Mouse (Mus musculus) induced T-regulatory cell, adult 2 months (primary cell): ENCODE measurements around the gene Sfxn2.
"Not testable (repeated sequence)": the region's sequence is repeated elsewhere in the genome, so short reads cannot be mapped to it uniquely, and the experiment has no call there.

Experiments used
- DNase-seq: peaks from one replicate; pipeline ENCODE4 v3.0.0-alpha.2; 2012; ENCODE audit warnings: low read depth

Sfxn2 gene

DNA sequence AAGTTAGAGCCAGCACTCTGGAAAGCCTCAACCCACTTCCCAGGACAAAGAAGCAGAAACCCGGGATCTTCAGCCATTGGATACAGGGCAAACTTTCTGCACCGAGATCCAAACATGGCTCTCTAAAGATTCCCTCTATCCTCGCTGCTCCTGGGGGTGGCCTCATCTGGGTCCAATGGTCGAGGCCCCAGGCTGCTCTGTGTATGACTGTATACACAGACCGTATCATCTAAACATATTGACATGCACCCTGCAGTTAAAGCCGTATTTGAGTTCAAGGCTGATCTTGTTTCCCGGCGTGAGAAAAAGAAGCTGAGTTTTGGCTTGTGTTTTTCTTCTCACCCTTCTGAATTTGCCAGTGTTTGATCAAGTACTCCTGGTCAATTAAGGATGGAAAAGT, 30.4 kb upstream of the Sfxn2 start:
- DNase-seq = no peak

- no peak for DNase-seq
Measured at GRCm38 (mm10) chr19:46547565-46547964, 25.6 kb upstream of the Sfxn2 start.

GRCm38 (mm10) chr19:46548110-46548509, 25.1 kb upstream of the Sfxn2 start:
- DNase-seq = no peak

DNA sequence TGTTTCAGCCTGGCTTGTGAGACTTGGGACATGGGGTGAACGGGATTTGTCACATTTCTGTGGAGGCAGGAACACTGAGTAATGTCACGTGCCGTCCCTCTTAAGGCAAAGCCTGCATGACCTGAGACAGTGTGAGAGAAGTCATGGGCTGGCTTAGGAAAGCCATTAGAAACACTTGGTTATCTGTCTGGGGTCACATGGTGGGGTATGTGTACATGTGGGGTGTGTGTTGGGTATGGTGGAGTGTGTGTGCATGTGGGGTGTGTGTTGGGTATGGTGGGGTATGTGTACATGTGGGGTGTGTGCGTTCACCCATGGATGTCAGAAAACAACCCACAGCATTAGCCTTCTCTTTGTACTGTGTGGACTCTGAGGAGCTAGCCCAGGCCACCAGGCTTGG, 22.8 kb upstream of the Sfxn2 start:
- DNase-seq = no peak

- DNase-seq = no peak
Measured at GRCm38 (mm10) chr19:46552496-46552895, 20.7 kb upstream of the Sfxn2 start.

DNA sequence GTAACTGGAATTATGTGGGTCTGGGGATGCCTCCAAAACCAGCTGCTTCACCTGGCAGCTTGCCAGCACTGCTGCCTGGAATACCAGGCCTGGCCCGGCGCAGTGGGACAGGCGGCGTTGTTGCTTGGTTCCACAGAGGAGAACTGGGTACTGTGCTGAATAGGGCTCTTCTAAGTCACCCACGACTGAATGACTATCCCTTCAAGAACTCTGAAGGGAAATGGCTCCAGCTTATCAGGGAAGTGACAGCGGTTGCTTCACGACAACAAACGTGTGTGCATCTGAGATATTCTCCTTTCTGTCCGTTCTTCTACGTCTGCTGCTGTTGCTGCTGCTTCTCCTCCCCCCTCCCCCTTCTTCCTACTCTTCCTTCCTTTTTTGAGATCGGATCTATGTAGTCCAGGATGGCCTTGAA, 19.6 kb upstream of the Sfxn2 start:
- no peak for DNase-seq

- no peak for DNase-seq
Measured at GRCm38 (mm10) chr19:46558009-46558408, 15.2 kb upstream of the Sfxn2 start.

- DNase-seq = no peak
Measured at GRCm38 (mm10) chr19:46558631-46559030, 14.5 kb upstream of the Sfxn2 start.

GRCm38 (mm10) chr19:46562132-46562531, 11.0 kb upstream of the Sfxn2 start:
- DNase-seq = peak; percentile 74

GRCm38 (mm10) chr19:46562581-46563515, 10.3 kb upstream of the Sfxn2 start:
- DNase-seq = no peak

DNA sequence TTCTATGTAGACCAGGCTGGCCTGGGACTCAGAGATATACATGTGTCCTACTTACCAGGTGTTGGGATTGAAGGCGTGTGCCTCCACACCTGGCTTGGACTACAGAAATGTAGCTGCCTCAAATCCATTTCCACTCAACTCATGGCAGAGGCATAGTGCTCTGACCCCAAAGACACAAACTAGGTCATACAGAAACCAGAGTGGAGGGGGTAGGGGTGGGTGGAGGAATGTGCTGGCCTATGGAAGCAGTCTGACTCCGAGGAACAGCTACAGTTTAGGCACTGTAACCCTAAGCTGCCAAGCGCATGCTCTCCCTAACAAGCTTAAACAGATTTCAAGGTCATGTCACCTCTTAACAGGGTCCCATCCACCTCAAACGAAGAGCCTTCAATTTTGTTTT, 9.6 kb upstream of the Sfxn2 start:
- DNase-seq = no peak

DNA sequence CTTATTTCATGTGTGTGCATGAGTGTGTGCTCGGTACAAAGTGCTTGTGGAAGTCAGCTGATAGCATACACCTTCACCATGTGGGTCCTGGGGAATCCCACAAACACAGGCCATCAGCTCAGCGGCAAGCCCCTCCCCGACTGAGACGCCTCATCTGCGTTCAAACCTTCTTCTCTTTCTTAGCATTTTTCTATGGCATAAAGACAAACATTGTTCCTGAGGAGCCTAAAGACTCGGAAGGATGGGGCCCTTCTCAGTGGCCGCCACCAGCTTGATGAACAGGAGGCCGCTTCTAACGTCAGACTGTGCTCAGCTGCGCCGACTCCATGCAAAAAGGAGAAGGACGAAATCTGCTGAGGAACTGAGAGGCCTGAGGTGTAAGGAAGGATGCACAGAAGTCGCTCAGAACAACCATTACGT, 9.1 kb upstream of the Sfxn2 start:
- DNase-seq = no peak

GRCm38 (mm10) chr19:46571211-46571877, 1.8 kb upstream of the Sfxn2 start:
- not testable (repeated sequence) for DNase-seq

GRCm38 (mm10) chr19:46571878-46572244, 1.3 kb upstream of the Sfxn2 start:
- no peak for DNase-seq

DNA sequence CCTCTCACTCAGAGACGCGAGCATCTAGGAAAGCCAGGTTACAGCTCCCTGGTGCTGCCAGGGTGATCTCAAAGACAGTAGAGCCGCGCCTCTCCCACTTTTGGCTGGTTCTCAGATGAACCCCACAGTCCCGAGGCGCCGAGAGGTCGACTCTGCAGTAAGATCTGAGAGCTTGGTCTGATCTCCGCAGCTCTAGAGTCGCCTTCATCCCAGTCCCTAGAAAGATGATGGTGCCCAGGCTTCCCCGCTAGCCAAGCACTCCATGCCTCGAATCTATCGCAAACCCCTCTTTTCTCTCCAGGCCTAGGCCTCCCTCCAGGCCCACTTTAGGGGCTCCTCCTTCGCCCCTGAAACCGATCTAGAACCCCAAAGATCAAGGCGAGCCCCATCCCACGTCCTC, 617 bp upstream of the Sfxn2 start:
- no peak for DNase-seq

GRCm38 (mm10) chr19:46573990-46574389, 825 bp downstream of the Sfxn2 start:
- no peak for DNase-seq

GRCm38 (mm10) chr19:46575196-46575595, 2.0 kb downstream of the Sfxn2 start:
- no peak for DNase-seq

DNA sequence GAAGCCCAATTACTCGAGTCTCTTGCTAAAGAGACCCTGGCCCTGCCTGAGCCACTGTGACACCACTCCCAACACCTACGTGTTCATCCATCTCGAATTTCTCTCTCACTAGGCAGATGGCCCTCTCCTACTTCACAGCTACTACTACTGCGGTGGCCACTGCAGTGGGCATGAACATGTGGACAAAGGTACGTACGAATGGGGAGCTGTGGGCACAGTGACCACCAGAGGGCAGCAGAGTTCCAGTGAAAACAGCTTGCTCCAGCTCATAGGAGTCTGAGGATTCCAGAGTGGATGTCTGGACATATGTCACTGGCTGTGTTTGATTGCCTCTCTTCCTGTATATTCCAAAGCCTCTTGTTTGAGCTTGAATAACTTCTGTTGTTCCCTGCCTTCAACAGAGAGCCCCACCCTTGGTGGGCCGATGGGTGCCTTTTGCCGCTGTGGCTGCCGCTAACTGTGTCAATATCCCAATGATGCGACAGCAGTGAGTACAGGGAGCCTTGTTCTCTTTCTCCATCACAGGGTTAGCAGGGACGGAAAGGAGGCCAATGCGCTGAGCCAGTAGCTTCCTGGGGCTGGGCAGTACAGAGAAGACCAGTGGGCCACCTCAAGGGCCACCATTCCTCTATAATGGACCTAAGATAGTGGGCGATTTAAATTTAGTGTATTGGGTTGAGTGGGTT, 14.8 kb downstream of the Sfxn2 start:
- DNase-seq = peak; percentile 89

DNA sequence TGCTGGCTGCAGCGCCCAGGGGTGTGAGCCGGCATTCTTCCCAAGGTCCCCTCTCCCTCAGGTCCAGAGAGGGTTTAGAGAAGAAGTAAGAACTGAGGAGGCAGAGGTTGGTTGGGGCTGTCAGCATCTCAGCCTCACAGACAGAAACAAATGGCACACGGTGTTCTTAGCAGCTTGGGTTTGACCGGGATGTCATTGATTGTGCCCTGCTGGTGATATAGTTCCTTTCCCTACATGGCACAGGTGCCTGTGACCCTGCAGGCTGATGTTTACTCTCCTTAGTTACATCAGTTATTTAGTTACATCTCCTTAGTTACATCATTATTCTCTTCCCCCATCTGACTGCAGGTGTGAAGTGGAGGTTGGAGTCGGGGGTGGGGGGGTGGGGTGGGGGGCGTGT, 18.4 kb downstream of the Sfxn2 start:
- no peak for DNase-seq

DNA sequence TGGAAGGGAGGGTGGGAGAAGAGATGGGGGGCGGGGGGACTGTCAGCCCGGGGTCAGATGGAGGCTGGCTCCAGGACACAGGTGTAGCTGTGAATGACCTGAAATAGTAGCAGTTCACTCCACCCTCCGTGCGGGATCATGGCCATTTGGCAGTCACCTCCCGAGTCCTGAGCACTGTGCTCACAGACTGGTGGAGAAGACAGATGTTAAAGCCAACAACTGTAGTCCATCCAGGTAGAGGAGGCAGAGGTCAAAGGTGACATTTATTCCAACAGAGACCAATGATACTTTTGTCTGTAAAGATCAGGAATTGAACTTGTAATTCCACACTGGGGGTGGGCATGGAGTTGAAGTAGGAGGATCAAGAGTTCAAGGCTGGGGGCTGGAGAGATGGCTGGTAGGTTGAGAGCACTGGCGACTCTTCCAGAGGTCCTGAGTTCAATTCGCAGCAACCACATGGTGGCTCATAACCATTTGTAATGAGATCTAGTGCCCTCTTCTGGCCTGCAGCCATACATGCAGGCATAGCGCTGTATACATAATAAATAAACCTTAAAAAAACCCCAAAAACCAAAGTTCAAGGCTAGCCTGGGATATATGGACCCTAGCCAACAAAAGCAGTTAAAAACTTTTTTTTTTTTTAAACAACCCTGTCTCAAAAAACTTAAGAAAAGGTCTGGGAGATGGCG, 19.7 kb downstream of the Sfxn2 start:
- DNase-seq = no peak

- no peak for DNase-seq
Measured at GRCm38 (mm10) chr19:46598187-46598586, 25.0 kb downstream of the Sfxn2 start.

DNA sequence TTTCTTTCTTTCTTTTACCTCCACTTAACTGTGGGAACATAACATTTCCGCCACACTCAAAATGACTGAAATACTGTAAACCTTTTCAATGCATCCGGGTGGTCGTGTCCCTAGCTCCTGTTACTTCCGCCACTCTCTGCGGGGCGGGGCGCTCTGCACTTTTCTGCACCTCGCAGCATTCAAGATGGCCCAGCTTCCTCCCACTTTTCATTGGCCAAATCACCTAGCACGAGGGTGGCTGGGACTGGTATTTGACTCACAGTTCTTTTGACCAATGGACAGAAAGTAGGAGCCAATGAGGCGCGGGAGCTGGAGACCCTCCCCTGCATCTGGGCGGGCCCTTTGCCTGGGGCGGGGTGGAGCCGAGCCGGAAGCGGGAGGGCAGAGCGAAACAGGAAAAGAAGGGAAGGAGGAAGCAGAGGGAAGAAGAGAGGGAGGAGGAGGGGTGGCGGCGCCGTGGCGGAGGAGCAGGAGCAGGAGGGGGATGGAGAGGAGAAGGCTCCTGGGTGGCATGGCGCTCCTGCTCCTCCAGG, 25.6 kb downstream of the Sfxn2 start, which contains the start of gene Wbp1l:
Wbp1l (plus strand) TSS at position 365 of the 533 bp plus-strand sequence.
- DNase-seq = peak; percentile 99
